Mouse (Mus musculus): ENCODE results near the gene Rbfox1.

DNA sequence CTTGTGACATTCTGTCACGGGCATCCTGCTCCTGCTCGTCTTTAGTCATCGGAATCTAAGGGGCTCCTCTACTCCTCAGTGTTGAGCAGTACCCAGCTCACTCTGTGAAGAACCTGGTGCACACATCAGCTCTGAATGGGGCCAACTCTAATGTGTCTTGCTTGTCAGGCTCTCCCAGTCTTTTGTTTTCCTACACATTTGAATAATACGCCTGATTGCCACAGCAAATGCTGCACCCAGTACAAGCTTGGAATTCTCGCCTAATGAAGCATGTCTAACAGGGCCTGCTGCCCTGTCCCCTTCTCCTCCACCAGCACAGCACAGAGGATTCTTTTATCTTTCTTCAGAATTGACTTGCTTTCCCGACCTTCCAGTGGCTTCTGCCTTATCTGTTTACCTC lies 1261.3 kb downstream of the Rbfox1 start:
- TF ChIP-seq CTCF (IDR thresholded peaks at IDR 0.05; ENCODE audit: low read depth, low read length) = no peak
- TF ChIP-seq POLR2A (IDR thresholded peaks at IDR 0.05; ENCODE audit: extremely low read depth, insufficient read depth, low read length) = no peak
